Mouse (Mus musculus): ENCODE measurements around the gene Npas2. TPM values are rescaled to one million over a fixed set of nuclear protein-coding genes. Genes with fewer than 3 reads are reported as not detected.

Gene Npas2
- polyA plus RNA-seq, 1 experiment from 2014 or later = 0.05 TPM

GRCm38 (mm10) chr1:39330857-39331594 lies 137.5 kb downstream of the Npas2 start:
- Histone ChIP-seq H3K4me3 (ENCODE audit: low read depth, low read length) (no peak overlapping the region), H3K9ac (ENCODE audit: low read length) (no peak overlapping the region), H3K4me2 (no peak overlapping the region), H3K9me3 (ENCODE audit: control insufficient read depth, low read length) (no peaks in the 10 kb centered on the region), H3K27me3 (ENCODE audit: control insufficient read depth, insufficient read depth, low read length) (no peaks in the 10 kb centered on the region), H3K36me3 (ENCODE audit: control insufficient read depth, insufficient read depth, low read length) (no peaks in the 10 kb centered on the region), H3K4me1 (ENCODE audit: control insufficient read depth, insufficient read depth, low read length) (no peaks in the 10 kb centered on the region), H3K27ac (ENCODE audit: low read depth, low read length) (no peak overlapping the region)
- ATAC-seq (ENCODE audit: low FRiP score) (no peak), DNase-seq (ENCODE audit: low spot score, missing footprints) (no peak)
- 91% methylated on average over 7 of the region's 7 CpGs for WGBS

GRCm38 (mm10) chr1:39332456-39332855 lies 138.9 kb downstream of the Npas2 start:
- Histone ChIP-seq H3K27ac (ENCODE audit: low read depth, low read length) (no peak overlapping the region), H3K4me2 (no peak overlapping the region), H3K9ac (ENCODE audit: low read length) (no peak overlapping the region), H3K4me1 (ENCODE audit: control insufficient read depth, insufficient read depth, low read length) (no peaks in the 10 kb centered on the region), H3K9me3 (ENCODE audit: control insufficient read depth, low read length) (no peaks in the 10 kb centered on the region), H3K27me3 (ENCODE audit: control insufficient read depth, insufficient read depth, low read length) (no peaks in the 10 kb centered on the region), H3K36me3 (ENCODE audit: control insufficient read depth, insufficient read depth, low read length) (no peaks in the 10 kb centered on the region), H3K4me3 (ENCODE audit: low read depth, low read length) (no peak overlapping the region)
- WGBS = 90% methylated on average over 4 of the region's 4 CpGs
- ATAC-seq (ENCODE audit: low FRiP score) (no peak), DNase-seq (ENCODE audit: low spot score, missing footprints) (no peak)

GRCm38 (mm10) chr1:39335561-39336196 lies 142.1 kb downstream of the Npas2 start:
- no peak for ATAC-seq (ENCODE audit: low FRiP score)
- H3K4me3 ChIP-seq (ENCODE audit: low read depth, low read length) = no peak overlapping the region
- peak; percentile 66 for DNase-seq (ENCODE audit: low spot score, missing footprints)
- no peaks in the 10 kb centered on the region for H3K36me3 ChIP-seq (ENCODE audit: control insufficient read depth, insufficient read depth, low read length)
- no peaks in the 10 kb centered on the region for H3K27me3 ChIP-seq (ENCODE audit: control insufficient read depth, insufficient read depth, low read length)
- no peak overlapping the region for H3K27ac ChIP-seq (ENCODE audit: low read depth, low read length)
- no peak overlapping the region for H3K9ac ChIP-seq (ENCODE audit: low read length)
- H3K4me1 ChIP-seq (ENCODE audit: control insufficient read depth, insufficient read depth, low read length) = no peaks in the 10 kb centered on the region
- H3K9me3 ChIP-seq (ENCODE audit: control insufficient read depth, low read length) = no peaks in the 10 kb centered on the region
- no peak overlapping the region for H3K4me2 ChIP-seq
- 29% methylated on average over 15 of the region's 15 CpGs for WGBS

- WGBS = 85% methylated on average over 8 of the region's 8 CpGs
- no peaks in the 10 kb centered on the region for H3K9me3 ChIP-seq (ENCODE audit: control insufficient read depth, low read length)
- H3K27me3 ChIP-seq (ENCODE audit: control insufficient read depth, insufficient read depth, low read length) = no peaks in the 10 kb centered on the region
- H3K4me1 ChIP-seq (ENCODE audit: control insufficient read depth, insufficient read depth, low read length) = no peaks in the 10 kb centered on the region
- no peak overlapping the region for H3K4me2 ChIP-seq
- no peak overlapping the region for H3K27ac ChIP-seq (ENCODE audit: low read depth, low read length)
- H3K4me3 ChIP-seq (ENCODE audit: low read depth, low read length) = no peak overlapping the region
- ATAC-seq (ENCODE audit: low FRiP score) = no peak
- H3K9ac ChIP-seq (ENCODE audit: low read length) = no peak overlapping the region
- no peak for DNase-seq (ENCODE audit: low spot score, missing footprints)
- H3K36me3 ChIP-seq (ENCODE audit: control insufficient read depth, insufficient read depth, low read length) = no peaks in the 10 kb centered on the region
These were observed 143.3 kb downstream of the Npas2 start for GRCm38 (mm10) chr1:39336788-39337187.

GRCm38 (mm10) chr1:39338831-39339230 lies 145.3 kb downstream of the Npas2 start:
- no peaks in the 10 kb centered on the region for H3K36me3 ChIP-seq (ENCODE audit: control insufficient read depth, insufficient read depth, low read length)
- no peaks in the 10 kb centered on the region for H3K4me1 ChIP-seq (ENCODE audit: control insufficient read depth, insufficient read depth, low read length)
- H3K27me3 ChIP-seq (ENCODE audit: control insufficient read depth, insufficient read depth, low read length) = no peaks in the 10 kb centered on the region
- H3K4me3 ChIP-seq (ENCODE audit: low read depth, low read length) = no peak overlapping the region
- ATAC-seq (ENCODE audit: low FRiP score) = no peak
- no peak overlapping the region for H3K4me2 ChIP-seq
- no peak overlapping the region for H3K27ac ChIP-seq (ENCODE audit: low read depth, low read length)
- H3K9ac ChIP-seq (ENCODE audit: low read length) = no peak overlapping the region
- WGBS = 82% methylated on average over 10 of the region's 10 CpGs
- H3K9me3 ChIP-seq (ENCODE audit: control insufficient read depth, low read length) = no peaks in the 10 kb centered on the region
- DNase-seq (ENCODE audit: low spot score, missing footprints) = no peak

GRCm38 (mm10) chr1:39339455-39339854 lies 145.9 kb downstream of the Npas2 start:
- ATAC-seq (ENCODE audit: low FRiP score) = no peak
- H3K4me2 ChIP-seq = no peak overlapping the region

GRCm38 (mm10) chr1:39340156-39340555 lies 146.6 kb downstream of the Npas2 start:
- ATAC-seq (ENCODE audit: low FRiP score) (no peak), DNase-seq (ENCODE audit: low spot score, missing footprints) (no peak)
- WGBS = 89% methylated on average over 6 of the region's 6 CpGs
- Histone ChIP-seq H3K4me3 (ENCODE audit: low read depth, low read length) (no peak overlapping the region), H3K27me3 (ENCODE audit: control insufficient read depth, insufficient read depth, low read length) (no peaks in the 10 kb centered on the region), H3K4me1 (ENCODE audit: control insufficient read depth, insufficient read depth, low read length) (no peaks in the 10 kb centered on the region), H3K9me3 (ENCODE audit: control insufficient read depth, low read length) (no peaks in the 10 kb centered on the region), H3K27ac (ENCODE audit: low read depth, low read length) (no peak overlapping the region), H3K4me2 (no peak overlapping the region), H3K36me3 (ENCODE audit: control insufficient read depth, insufficient read depth, low read length) (no peaks in the 10 kb centered on the region), H3K9ac (ENCODE audit: low read length) (no peak overlapping the region)

More at GRCm38 (mm10) chr1:39339455-39339854, 145.9 kb downstream of the Npas2 start:
- 60% methylated on average over 5 of the region's 5 CpGs for WGBS
- H3K27me3 ChIP-seq (ENCODE audit: control insufficient read depth, insufficient read depth, low read length) = no peaks in the 10 kb centered on the region
- no peaks in the 10 kb centered on the region for H3K4me1 ChIP-seq (ENCODE audit: control insufficient read depth, insufficient read depth, low read length)
- DNase-seq (ENCODE audit: low spot score, missing footprints) = no peak
- no peaks in the 10 kb centered on the region for H3K36me3 ChIP-seq (ENCODE audit: control insufficient read depth, insufficient read depth, low read length)
- no peaks in the 10 kb centered on the region for H3K9me3 ChIP-seq (ENCODE audit: control insufficient read depth, low read length)
- H3K27ac ChIP-seq (ENCODE audit: low read depth, low read length) = no peak overlapping the region
- no peak overlapping the region for H3K9ac ChIP-seq (ENCODE audit: low read length)
- H3K4me3 ChIP-seq (ENCODE audit: low read depth, low read length) = no peak overlapping the region

- ATAC-seq (ENCODE audit: low FRiP score) = no peak
These were observed 147.1 kb downstream of the Npas2 start for GRCm38 (mm10) chr1:39340647-39341046.

GRCm38 (mm10) chr1:39341807-39342206 lies 148.3 kb downstream of the Npas2 start:
- Histone ChIP-seq H3K4me2 (no peak overlapping the region), H3K4me3 (ENCODE audit: low read depth, low read length) (no peak overlapping the region), H3K36me3 (ENCODE audit: control insufficient read depth, insufficient read depth, low read length) (no peaks in the 10 kb centered on the region), H3K4me1 (ENCODE audit: control insufficient read depth, insufficient read depth, low read length) (no peaks in the 10 kb centered on the region), H3K27me3 (ENCODE audit: control insufficient read depth, insufficient read depth, low read length) (no peaks in the 10 kb centered on the region), H3K9me3 (ENCODE audit: control insufficient read depth, low read length) (no peaks in the 10 kb centered on the region), H3K27ac (ENCODE audit: low read depth, low read length) (no peak overlapping the region), H3K9ac (ENCODE audit: low read length) (no peak overlapping the region)
- ATAC-seq (ENCODE audit: low FRiP score) = no peak
- 84% methylated on average over 4 of the region's 4 CpGs for WGBS
- DNase-seq (ENCODE audit: low spot score, missing footprints) = no peak

More at GRCm38 (mm10) chr1:39340647-39341046, 147.1 kb downstream of the Npas2 start:
- no peak overlapping the region for H3K4me2 ChIP-seq
- 30% methylated on average over 8 of the region's 8 CpGs for WGBS
- H3K27me3 ChIP-seq (ENCODE audit: control insufficient read depth, insufficient read depth, low read length) = no peaks in the 10 kb centered on the region
- H3K9ac ChIP-seq (ENCODE audit: low read length) = no peak overlapping the region
- H3K4me3 ChIP-seq (ENCODE audit: low read depth, low read length) = no peak overlapping the region
- H3K4me1 ChIP-seq (ENCODE audit: control insufficient read depth, insufficient read depth, low read length) = no peaks in the 10 kb centered on the region
- H3K9me3 ChIP-seq (ENCODE audit: control insufficient read depth, low read length) = no peaks in the 10 kb centered on the region
- DNase-seq (ENCODE audit: low spot score, missing footprints) = peak; percentile 85
- no peak overlapping the region for H3K27ac ChIP-seq (ENCODE audit: low read depth, low read length)
- no peaks in the 10 kb centered on the region for H3K36me3 ChIP-seq (ENCODE audit: control insufficient read depth, insufficient read depth, low read length)

Data from midbrain, embryonic 11.5 days (tissue).